Mouse (Mus musculus) liver (tissue): ENCODE results near the gene Hrk.

Source experiments
- DNase-seq: peaks from one replicate; pipeline ENCODE4 v3.0.0-alpha.2; 2020; ENCODE audit warnings: mixed read lengths

Gene Hrk

DNA sequence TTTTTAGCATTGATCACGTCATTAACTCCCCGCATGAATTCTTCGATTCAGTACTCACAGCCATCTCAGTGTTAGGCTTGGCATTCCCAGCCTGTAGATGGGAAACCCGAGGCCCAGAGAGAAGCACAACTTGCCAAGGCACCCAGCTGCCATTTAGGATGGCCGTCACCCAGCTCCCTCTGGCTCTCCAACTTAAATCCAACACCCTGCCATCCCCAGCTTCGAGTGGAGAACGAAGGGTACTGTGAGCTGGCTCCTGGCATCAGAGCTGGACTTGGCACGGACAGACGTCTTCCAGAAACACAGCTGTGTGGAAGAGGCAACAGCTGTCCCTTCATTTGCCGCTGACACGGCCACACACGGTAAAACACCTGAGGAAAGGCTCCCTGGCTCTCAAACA is at the start of gene Hrk:
Hrk (plus strand) TSS at position 68 of the 400 bp plus-strand sequence.
- DNase-seq = no peak

DNA sequence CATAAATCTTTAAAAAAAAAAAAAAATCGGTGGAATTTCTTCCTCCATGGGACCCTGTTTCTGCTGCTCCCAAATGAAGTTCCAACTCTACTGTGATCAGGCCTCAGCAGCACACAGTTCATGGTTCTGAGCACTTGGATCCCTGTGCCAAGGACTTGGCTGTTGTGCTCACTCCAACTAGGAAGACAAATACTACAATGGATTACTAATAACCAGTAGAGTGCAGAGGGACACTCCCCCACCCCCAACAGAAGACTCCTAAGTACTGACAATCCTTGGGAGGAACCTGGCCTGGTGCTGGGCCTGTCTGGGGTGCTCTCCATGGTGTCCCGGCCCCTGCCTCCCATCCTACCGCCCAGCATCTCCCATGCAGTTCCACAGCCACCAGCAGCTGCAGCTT is 46.1 kb upstream of the Hrk start:
- DNase-seq = no peak

DNA sequence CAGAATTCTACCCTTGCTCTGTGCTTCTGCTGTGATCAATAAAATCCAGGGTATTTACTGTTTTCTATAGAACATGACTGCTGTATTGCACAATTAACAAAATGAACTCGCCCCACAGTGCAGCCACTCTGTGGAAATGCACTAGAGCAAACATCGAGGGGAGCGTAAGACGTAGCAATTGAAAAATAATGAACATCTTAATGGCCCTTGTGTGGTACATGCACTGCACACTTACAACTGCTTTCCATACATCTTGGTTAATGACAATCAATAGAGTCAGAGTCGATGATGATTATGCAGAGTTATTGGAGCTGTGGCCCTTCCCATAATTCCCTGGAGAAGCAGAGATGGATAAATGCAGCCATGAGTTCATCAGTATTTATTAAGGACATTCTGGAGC is 45.5 kb upstream of the Hrk start:
- DNase-seq = no peak

DNA sequence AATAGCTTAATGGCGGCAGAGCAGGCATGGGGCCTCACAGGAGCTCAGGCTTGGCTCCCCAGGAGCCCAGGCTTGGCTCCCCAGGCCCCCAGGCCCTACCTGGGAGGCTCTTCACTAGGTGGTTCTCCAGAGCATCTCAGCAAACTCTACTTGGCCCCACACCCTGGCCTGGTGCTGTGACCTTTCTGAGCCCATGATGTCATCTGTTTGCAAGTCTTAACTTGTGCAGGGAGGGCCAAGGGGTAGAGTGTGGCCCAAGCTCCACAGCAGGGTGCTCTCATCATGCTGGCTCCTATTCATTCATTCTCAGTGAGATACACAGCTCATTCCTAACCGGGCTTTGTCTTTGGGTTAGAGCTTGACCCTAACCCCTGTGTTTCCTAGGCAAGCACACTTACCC is 43.8 kb upstream of the Hrk start:
- DNase-seq = no peak

DNA sequence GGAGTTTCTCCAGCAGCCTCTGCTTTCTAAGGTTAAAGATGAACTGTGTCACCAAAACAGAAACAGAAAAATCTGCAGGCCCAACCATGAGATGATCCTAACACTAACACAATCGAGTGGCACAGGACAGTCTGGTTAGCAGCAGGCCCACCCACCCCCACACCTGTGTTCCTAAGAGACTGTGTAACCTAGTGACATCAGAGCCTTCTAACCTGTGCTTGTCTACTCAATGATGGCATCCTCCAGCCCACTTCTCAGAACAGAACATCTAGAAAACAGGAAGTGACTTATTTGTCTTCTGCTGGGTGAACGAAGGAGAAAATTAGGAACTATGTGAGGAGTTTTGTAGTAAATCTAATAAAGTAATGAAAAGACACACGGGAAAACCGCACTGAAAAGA is 42.5 kb upstream of the Hrk start:
- no peak for DNase-seq

DNA sequence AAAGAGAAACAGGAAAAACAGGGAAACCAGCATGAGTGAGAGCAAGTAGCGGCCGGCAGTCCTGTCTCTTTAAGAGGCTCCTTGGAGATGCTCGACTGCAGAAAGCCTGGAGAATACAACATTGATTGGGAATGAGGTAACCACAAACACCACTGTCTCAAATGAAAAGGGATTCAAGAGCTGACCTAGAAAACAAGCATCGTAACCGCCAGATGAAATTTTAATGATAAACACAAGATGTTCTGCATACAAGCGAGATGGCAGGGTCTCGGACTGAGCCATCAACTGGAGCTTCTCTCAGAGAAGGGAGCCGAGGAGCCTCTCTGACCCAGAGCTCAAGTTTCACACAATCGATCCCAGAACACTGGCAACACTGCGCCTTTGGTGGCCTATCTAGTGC is 41.4 kb upstream of the Hrk start:
- DNase-seq = no peak

DNA sequence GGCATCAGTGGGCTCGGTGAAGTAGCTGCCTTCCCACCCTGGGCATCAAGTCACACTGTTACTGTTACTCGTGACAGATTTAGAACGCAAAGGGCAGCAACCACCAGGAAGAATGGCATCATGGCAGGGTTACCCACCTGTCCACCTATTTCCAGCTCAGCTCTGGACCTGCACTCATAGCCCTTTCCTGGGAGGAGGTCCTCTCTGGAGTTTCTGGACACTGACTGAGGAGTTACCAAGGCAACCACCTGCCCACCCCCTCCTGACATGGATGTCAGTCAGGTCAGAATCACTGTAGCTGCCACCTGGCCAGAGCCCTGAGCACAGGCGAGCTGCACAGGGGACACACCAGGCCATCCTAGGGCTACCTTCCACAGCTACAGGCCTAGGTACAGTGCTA is 37.8 kb upstream of the Hrk start:
- DNase-seq = no peak

DNA sequence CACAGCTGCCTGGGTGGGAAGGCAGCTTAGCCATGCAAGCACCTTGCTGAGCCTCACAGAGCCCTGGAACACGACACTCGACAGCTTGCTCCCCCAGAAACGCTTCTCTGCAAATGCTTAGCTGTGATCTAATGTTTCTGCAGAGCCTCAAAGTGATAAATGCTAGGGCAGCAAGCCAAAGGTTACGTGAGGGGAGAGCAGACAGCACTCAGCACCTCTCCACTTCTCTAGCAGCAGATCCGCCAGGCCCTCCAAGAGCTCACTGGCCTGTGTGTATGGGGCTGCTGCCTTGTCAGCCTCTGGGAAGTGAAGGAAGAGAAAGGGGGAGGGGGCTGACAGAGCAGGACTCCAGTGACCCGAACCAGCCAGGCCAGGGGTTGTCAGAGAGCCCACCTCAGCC is 36.2 kb upstream of the Hrk start:
- DNase-seq = no peak

DNA sequence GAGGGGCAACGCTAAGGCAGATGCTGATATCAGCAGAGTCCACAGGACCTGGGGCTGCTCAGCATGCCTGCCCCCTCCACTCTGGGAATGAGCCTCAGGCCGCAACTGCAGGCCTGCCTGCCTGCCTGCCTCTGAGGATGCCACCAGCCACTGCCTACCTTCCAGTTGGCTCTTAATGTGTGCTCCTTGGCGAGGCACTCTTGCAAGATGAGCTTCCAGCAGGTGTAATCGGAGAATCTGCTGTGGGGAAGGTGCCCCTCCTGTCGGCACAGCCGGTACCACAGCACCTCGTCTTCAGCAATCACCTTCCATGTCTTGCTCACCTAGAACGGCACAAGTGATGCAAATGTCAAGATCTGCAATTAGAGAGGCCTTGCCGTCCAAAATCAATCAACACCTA is 35.8 kb upstream of the Hrk start:
- no peak for DNase-seq

DNA sequence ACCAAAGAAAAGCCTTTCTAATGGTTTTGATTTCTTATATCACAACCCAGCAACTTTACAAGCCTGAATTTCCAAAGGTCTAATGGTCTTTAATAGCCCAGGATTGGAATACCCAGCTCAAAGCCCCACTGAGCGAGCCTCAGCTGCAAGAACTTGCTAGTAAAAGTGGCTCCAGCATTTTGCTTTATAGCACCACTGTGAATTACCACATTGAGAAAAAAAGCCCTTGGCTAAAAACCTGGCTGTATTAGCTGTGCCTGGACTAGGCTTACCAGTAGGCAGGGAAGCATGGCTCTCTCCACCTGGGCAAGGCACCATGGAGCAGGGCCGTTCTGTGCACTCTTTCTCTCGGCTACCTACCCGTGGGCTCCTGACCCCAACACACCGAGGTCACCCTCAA is 28.1 kb upstream of the Hrk start:
- DNase-seq = no peak

DNA sequence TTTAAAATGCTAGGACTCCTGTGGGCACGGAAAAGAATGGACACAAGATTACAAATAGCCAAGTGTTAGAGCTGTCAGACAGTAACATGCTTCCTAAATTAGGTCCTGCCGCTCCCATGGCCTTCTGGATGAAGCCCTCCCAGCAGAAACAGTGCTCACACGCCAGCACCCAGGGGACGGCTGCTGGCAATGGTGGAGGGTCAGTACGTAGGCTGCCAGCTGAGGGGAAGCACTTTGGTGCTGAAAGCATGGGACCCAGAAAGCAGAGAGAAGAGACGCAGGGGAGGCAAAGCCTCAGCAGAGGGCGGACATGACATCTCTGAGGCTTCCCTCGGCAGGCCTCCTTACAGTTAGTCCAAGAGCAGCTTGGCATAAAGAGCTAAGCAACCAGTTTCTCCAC is 24.8 kb upstream of the Hrk start:
- no peak for DNase-seq

DNA sequence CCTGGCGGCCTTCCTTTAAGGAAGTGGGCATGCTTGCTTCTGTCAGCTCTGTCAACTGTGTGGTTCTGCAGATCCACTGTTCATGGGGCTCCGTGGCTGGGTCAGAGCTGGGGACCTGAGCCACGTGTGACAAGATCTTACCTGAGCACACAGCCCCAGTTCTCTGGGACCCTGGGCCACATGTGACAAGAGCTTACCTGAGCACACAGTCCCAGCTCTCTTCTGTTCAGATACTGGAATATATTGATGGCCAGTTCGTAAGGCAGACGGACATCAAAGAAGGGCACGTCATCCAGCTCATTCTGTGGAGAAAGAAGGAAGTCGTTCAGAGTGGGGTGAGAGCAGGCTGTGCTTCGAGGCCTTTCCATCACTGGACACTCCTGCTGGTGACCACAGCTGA is 22.0 kb upstream of the Hrk start:
- no peak for DNase-seq

DNA sequence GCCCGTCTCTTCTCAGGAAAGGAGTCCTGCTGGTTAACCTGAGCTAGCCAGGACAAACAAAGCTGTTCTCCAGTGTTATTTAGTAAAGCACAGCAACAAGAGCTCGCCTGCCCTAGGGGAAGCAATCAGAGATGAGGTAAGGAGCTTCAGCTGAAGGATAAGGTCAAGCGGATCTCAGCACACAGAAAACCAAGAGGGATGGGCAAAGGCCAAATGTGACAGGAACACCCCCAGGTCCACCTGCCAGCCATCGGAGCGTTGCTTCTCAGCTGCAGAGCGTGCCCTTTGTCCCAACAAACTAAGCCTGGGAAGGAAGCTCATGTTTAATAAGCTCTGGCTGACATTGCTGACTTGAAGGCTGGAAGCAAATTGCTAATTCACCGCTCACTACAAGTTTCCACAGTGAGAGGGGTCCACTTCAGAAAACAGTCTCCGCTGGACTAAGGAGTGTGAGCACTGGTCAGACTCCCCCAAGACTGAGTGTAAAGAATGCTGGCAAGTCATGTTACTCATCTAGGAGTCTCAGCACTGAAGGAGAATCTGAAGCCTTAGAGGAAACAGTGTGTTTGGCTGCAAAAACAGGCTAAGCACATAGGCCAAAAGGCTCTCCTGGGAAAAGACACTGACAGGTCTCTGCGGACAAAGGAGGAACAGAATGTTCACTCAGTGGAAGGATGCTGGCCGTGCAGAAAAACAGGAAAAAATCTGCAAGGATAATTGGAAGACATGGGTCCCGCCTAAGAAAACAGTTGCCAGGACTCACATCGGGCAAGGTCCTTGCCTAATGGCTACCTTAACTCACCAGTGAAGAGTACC is 21.0 kb upstream of the Hrk start:
- no peak for DNase-seq

DNA sequence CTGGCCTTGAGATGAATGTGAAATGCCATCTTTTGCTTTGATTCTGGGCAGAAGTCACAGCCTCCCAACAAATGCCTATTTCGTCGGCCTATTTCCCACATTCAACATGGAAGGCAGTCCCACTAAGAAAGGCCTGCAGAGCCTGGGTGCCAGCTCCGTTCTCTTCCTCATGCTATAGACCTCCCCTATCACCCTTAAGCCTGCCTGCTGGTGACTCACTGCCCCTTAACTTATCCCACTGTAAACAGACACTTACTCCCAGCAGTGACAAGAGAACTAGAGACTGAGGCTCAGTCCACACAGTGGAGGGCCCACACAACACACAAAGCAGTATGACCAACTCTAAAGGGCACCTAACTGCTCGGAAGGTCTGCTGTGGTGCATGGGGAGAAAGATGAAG is 20.1 kb upstream of the Hrk start:
- DNase-seq = no peak

DNA sequence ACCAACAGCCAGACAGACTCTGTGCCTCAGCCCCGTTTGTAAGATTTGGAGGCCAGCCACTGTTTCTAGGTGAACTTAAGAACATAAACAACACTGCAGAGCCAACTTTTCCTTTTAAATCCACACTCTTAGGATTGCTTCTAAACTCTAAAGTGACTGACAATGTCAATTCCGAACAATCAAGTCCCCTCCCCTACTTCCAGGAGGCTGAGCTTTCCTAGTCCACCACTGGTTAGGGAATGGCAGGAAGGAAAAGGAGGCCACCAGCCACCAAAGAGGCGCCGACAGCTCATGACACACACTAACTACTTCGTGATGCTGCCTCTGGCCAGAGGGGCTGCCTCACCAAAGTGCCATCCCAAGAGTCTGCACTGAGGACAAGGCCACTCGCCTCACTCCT is 19.7 kb upstream of the Hrk start:
- DNase-seq = no peak

DNA sequence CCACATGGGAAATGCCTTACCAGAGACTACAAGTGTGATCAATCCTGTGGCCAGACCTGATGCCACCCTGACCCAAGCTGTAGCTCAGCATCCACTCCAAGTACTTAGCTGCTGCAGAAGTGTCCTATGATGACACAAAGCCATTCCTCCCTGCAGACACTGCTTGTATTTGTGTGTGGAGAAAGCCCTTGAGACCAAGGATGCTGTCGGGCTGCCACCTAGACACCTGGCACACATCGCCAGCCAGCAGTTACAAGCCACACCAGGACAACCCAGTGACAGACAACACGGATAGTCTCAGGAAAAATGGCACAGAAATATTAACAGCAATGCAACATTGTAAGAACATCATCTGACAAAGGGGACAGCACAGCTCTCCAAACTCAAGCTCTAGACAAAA is 19.0 kb upstream of the Hrk start:
- no peak for DNase-seq

DNA sequence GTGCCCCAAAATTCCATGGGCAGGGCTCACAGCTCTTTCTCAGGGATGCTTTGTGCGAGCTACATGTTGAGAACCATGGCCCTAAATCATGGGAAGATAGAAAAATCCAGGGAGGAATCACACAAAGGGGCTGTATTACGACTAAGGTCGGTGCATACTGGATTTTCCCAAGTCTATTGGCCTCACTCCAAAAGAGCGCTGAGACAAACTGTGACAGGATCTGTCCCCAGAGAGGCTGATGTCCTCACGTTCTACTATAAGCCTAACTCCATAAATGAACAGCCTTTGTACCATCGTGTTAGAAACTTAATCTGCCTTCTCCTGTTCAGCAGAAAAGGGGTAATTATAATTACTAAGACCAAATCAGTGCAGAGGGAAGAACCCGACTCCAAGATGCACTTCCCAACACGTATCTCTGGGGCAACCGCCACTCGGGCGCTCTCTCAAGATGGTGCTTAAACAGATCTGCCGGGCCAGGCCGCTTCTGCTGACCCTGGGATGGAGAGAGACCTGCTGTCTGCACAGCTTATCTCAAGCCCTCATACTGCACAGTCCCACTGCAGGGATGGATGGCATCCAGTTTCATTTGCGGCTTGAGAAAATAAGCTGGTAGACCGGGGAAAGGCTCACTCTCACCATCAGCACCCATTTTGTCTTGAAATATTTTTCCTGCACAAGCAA is 18.3 kb upstream of the Hrk start:
- DNase-seq = no peak

DNA sequence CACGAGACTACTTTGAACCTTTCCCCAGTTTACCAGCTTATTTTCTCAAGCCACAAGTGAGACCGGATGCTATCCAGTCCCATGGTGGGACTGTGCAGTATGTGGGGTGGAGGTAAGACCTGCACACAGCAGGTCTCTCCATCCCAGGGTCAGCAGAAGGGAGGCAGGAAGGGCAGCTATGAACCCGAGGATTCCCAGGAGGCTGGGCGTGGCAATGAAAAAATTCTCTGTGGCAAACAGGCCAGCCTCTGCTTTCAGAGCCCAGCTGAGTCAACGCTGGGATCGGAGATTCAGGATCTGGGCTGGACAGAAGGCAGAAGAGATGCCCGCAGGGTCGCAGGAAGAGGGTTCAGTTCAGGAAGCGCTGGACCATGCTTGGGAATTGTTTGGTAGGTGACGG is 17.2 kb upstream of the Hrk start:
- DNase-seq = no peak

DNA sequence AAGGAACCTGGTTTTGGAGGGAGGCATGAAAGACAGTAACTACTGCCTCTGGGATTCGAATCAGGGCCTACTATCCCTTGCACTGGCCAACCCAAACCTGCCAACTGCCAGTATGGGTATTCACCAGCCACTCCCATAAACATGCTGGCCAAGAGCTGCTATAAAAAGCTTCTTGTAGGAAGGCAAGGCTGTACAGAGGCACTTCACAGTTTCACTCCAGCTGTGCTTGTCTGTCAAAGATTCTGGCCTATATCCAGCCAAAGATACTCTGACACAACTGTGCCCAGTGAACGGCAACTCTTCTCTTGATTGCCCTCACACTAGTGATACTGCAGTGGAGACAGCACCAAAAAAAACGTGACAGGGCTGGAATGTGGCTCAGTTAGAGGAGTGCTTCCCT is 14.7 kb upstream of the Hrk start:
- no peak for DNase-seq

DNA sequence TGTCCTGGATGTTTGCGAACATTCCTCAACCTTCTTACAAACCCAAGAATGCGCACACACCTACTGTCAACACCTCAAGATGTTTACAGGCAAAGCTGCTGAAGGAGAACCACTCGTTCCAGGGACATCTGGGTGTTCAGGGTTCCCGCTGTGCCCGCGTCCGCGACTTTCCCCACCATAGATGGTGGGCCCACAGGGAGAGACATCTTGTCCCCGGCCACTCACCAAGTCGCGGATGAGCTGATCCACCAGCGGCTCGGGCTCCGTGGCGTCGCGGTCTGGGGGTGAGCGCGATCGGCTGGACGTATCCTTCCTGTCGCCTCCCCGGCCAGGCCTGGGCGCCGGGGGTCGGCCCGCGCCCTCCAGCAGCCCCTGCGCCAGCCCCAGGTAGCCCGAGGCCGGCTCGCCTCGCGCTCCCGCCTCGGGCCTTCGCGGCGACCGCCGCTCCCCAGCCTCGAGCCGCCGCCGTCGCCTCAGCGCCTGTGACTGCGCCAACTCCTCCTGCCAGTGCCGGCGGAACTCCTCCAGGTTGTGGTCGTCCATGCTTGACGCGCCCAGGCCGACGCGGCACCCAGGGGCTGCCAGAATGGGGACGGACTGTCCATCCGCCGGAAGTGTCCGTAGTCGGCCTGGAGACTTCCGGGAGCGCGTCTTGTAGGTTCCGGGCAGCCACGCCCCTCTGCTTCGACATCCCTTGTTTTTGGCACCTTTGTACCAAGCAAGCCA is 9.4 kb upstream of the Hrk start, which contains the start of gene Fbxw8:
Fbxw8 (minus strand) TSS at position 626 of the 726 bp plus-strand sequence.
- DNase-seq = peak; percentile 85

DNA sequence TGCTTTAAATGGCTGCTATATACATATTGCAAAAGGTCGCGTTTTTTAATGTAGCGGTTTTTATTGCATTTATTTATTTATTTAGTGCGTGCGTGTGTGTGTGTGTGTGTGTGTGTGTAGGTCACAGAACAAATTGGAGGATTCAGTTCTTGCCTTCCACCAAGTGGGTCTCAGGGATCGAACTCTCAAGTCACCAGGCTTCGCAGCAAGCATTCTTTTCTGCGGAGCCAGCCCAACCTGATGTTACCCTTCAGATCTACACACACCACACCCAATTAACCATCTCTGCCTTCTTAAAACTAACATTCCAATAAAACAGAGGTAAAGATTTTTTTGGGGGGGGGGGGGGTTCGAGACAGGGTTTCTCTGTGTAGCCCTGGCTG is 8.9 kb upstream of the Hrk start:
- no peak for DNase-seq

DNA sequence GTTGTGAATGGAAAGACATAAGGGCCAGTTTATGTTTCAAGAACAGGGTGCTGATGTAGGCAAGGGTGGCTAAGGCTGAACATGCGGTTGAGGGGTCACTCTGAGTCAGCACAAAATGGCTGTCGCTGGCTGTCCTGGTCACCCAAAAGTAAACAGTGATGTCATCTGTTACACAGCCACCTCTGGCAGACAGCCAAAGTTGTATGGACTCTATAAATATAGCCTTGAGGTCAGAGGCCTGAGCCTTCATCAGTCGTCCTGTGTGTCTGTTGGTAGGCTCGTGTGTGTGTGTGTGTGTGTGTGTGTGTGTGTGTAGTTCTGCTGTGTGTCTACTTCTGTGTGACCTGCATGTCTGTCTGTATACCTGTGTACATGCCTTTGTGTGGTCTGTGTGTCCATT is 7.5 kb upstream of the Hrk start:
- DNase-seq = peak; percentile 58

DNA sequence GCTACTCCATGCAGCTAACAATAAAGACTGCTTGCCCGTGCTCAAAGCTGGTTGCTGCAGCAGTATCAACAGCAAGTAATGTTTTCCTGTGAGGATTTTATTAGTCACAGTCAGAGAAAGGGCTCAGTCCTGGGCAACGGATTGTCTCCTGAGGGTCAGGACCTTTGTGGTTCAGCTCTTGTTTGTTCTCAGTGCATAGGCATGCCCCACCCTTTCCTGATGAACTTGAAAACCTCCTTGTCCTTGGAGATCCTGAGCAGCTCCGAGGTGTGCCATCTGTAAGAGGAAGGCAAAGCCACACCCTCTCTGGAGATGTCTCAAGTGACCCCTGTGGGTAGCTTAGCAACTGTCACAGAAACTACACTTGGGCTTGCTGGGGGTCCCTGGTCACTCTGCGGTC is 3.8 kb upstream of the Hrk start:
- no peak for DNase-seq

DNA sequence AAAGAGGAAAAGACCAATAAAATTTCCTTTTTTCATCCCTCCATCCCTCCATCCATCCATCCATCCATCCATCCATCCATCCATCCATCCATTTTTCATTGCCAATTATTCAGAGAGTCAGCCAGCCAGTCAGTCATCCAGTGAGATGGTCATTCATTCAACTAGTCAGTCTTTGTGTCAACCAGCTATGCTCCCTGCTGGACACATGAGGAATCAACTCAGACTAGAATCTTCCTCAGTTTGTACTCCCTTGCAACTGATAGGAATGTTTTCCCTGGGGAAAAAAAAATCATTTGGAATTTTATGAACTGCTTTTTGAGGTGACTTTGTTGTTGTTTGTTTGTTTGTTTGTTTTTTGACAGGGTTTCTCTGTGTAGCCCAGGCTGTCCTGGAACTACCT is 1.0 kb downstream of the Hrk start:
- no peak for DNase-seq
